Mouse (Mus musculus): ENCODE results near the gene Vmn1r183.
"Not testable (repeated sequence)": the region's sequence is repeated elsewhere in the genome, so short reads cannot be mapped to it uniquely, and the experiment has no call there.

Gene Vmn1r183

GRCm38 (mm10) chr7:24052660-24053304 lies at the start of gene Vmn1r183:
TSS of gene Vmn1r183 (plus strand) at chr7:24053254.
- DNase-seq (ENCODE audit: extremely low read depth, insufficient read length, low spot score): no peak

GRCm38 (mm10) chr7:24074424-24074823 lies 21.4 kb downstream of the Vmn1r183 start:
- not testable (repeated sequence) for DNase-seq (ENCODE audit: extremely low read depth, insufficient read length, low spot score)

- DNase-seq (ENCODE audit: extremely low read depth, insufficient read length, low spot score): peak; percentile 94
Measured at GRCm38 (mm10) chr7:24081634-24082431, 28.8 kb downstream of the Vmn1r183 start, which contains the start of gene Zfp180. TSS of gene Zfp180 (plus strand) at chr7:24081924.

- DNase-seq (ENCODE audit: extremely low read depth, insufficient read length, low spot score): peak; percentile 59
Measured at GRCm38 (mm10) chr7:24082457-24083235, 29.6 kb downstream of the Vmn1r183 start.

GRCm38 (mm10) chr7:24086871-24087270 lies 33.8 kb downstream of the Vmn1r183 start:
- no peak for DNase-seq (ENCODE audit: extremely low read depth, insufficient read length, low spot score)

GRCm38 (mm10) chr7:24087485-24088125 lies 34.6 kb downstream of the Vmn1r183 start:
- no peak for DNase-seq (ENCODE audit: extremely low read depth, insufficient read length, low spot score)

- DNase-seq (ENCODE audit: extremely low read depth, insufficient read length, low spot score): no peak
Measured at GRCm38 (mm10) chr7:24104403-24104802, 51.3 kb downstream of the Vmn1r183 start.

GRCm38 (mm10) chr7:24105144-24105703 lies 52.2 kb downstream of the Vmn1r183 start:
- DNase-seq (ENCODE audit: extremely low read depth, insufficient read length, low spot score): no peak

GRCm38 (mm10) chr7:24110839-24111238 lies 57.8 kb downstream of the Vmn1r183 start:
- no peak for DNase-seq (ENCODE audit: extremely low read depth, insufficient read length, low spot score)

- no peak for DNase-seq (ENCODE audit: extremely low read depth, insufficient read length, low spot score)
Measured at GRCm38 (mm10) chr7:24111772-24112155, 58.7 kb downstream of the Vmn1r183 start.

- peak; percentile 86 for DNase-seq (ENCODE audit: extremely low read depth, insufficient read length, low spot score)
Measured at GRCm38 (mm10) chr7:24112156-24112856, 59.3 kb downstream of the Vmn1r183 start, which contains the start of gene Zfp112. TSS of gene Zfp112 (plus strand) at chr7:24112314.

- DNase-seq (ENCODE audit: extremely low read depth, insufficient read length, low spot score): peak; percentile 41
Measured at GRCm38 (mm10) chr7:24113001-24113400, 59.9 kb downstream of the Vmn1r183 start.
